Mouse (Mus musculus) inflammation-experienced regulatory T-cells, adult 16 weeks (primary cell): Measurements from ENCODE around the gene Gm26558. TPM values are rescaled to one million over a fixed set of nuclear protein-coding genes. Genes with fewer than 3 reads are reported as not detected.

Source experiments
- polyA plus RNA-seq: library from polyadenylated mRNA; unstranded; fragments of 100-300 nt; shearing (Covaris generic); gene quantifications from one replicate; pipeline ENCODE4 v1.2.1, GENCODE M21; 2017

Gene Gm26558
- polyA plus RNA-seq: 1.4 TPM

GRCm38 (mm10) chr2:70661715-70662495 lies at the start of gene Gm26558:
Gm26558 (minus strand) TSS chr2:70662108.

GRCm38 (mm10) chr2:70660887-70661714 lies 807 bp downstream of the Gm26558 start, which contains the start of gene Gorasp2:
Gorasp2 (plus strand) TSS chr2:70661576.

Other genes with a start within 250 kb of the Gm26558 start
- not detected for gene Sp5, start 187.2 kb downstream of the Gm26558 start, polyA plus RNA-seq
- not detected for gene Erich2, start 153.3 kb downstream of the Gm26558 start, polyA plus RNA-seq
- gene Gad1, start 109.0 kb downstream of the Gm26558 start, polyA plus RNA-seq: 0.28 TPM
- 74.1 TPM for gene Gorasp2, start 532 bp downstream of the Gm26558 start, polyA plus RNA-seq
- gene Tlk1, start 163.6 kb upstream of the Gm26558 start, polyA plus RNA-seq: 22.5 TPM